Comparison of ENCODE assay signal across 24 mouse cellular contexts in the genomic region with DNA sequence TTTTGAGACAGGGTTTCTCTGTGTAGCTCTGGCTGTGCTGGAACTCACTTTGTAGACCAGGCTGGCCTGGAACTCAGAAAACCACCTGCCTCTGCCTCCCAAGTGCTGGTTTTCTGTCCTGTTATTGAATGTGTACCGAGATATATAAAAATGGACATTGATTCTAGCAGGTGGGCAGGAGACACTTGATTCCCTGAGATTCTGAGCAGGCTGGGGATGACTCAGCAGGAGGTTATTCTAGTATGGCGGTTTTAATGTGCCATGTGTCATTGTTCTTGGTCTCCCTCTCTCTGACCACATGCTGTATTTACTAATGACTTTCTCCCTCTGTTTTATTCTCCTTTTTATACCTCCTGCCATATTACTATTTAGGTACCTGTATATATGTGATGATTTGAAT.
"Had no signal": no experiment of that assay in that cellular context is flagged by ENCODE, and none has a peak within 500 bp of the region (broad histone marks: within the 10 kb centered on the region; RNA-seq: fewer than 3 reads in every experiment).

No protein-coding gene starts in this region.

- H3K4me3 ChIP-seq: embryonic facial prominence, embryonic 10.5 days; embryonic facial prominence, embryonic 12.5 days; embryonic facial prominence, embryonic 13.5 days; embryonic facial prominence, embryonic 15.5 days; erythroblast, embryonic 14.5 days; forebrain, embryonic 10.5 days; forebrain, embryonic 12.5 days; forebrain, embryonic 13.5 days; forebrain, embryonic 15.5 days; gastrocnemius, adult 2 months; heart, adult 2 months had no signal

- H3K36me3 ChIP-seq: embryonic facial prominence, embryonic 10.5 days; embryonic facial prominence, embryonic 12.5 days; embryonic facial prominence, embryonic 13.5 days; embryonic facial prominence, embryonic 15.5 days; forebrain, embryonic 10.5 days; forebrain, embryonic 12.5 days; forebrain, embryonic 15.5 days had no signal

- H3K4me2 ChIP-seq: embryonic facial prominence, embryonic 12.5 days; embryonic facial prominence, embryonic 13.5 days; embryonic facial prominence, embryonic 15.5 days; forebrain, embryonic 12.5 days; forebrain, embryonic 13.5 days; forebrain, embryonic 15.5 days had no signal

- DNase-seq: cerebellum, adult 9-11 months; cerebellum, postnatal 10 days; cerebellum, postnatal 14 days; cerebellum, postnatal 25 days; cerebellum, postnatal 36 days; embryo, embryonic 11 days; forebrain, postnatal 0 days; gastrocnemius, adult 2 months; gastrocnemius, postnatal 10 days; gastrocnemius, postnatal 14 days; gastrocnemius, postnatal 25 days; gastrocnemius, postnatal 36 days; heart, adult 11 months; heart, adult 18-20 months; heart, adult 2 months had no signal

- H3K27me3 ChIP-seq: embryonic facial prominence, embryonic 12.5 days; embryonic facial prominence, embryonic 13.5 days; embryonic facial prominence, embryonic 15.5 days; forebrain, embryonic 12.5 days; forebrain, embryonic 13.5 days; forebrain, embryonic 15.5 days had no signal
